ENCODE assay signal across 10 mouse cellular contexts in genomic region chr3:60611839-60612238, GRCm38 (mm10).
DNase-seq lines count a peak whose midpoint lies in the region; ATAC-seq lines count a peak whose summit lies in the region.
"Had no signal": no experiment of that assay in that cellular context is flagged by ENCODE, and none has a peak within 500 bp of the region (broad histone marks: within the 10 kb centered on the region; RNA-seq: fewer than 3 reads in every experiment).

No protein-coding gene starts in this region.

- no peak overlapping the region for H3K4me2 ChIP-seq in intestine, embryonic 14.5 days (ENCODE audit: low read length)
- H3K4me2 ChIP-seq in intestine, embryonic 16.5 days (ENCODE audit: low read depth, low read length), result no peak overlapping the region
- H3K4me2 ChIP-seq: limb, embryonic 13.5 days; stomach, embryonic 15.5 days had no signal

- no peak overlapping the region for H3K9ac ChIP-seq in intestine, embryonic 14.5 days (ENCODE audit: low read length)
- H3K9ac ChIP-seq in intestine, embryonic 16.5 days (ENCODE audit: low read depth, low read length), result no peak overlapping the region
- H3K9ac ChIP-seq: limb, embryonic 13.5 days; stomach, embryonic 15.5 days had no signal

- H3K27me3 ChIP-seq in intestine, embryonic 14.5 days (replicated peaks; ENCODE audit: control insufficient read depth, insufficient read depth, low read length), result no peaks in the 10 kb centered on the region
- no peaks in the 10 kb centered on the region for H3K27me3 ChIP-seq in intestine, embryonic 16.5 days (replicated peaks; ENCODE audit: control insufficient read depth, insufficient read depth, low read length)
- H3K27me3 ChIP-seq in hindbrain, embryonic 10.5 days (ENCODE audit: insufficient read depth, poor library complexity, severe bottlenecking), result no peaks in the 10 kb centered on the region
- H3K27me3 ChIP-seq: limb, embryonic 13.5 days; stomach, embryonic 15.5 days had no signal

- no peaks in the 10 kb centered on the region for H3K9me3 ChIP-seq in intestine, embryonic 14.5 days (ENCODE audit: control insufficient read depth, low read length)
- no peaks in the 10 kb centered on the region for H3K9me3 ChIP-seq in intestine, embryonic 16.5 days (ENCODE audit: control insufficient read depth, low read length)
- H3K9me3 ChIP-seq in hindbrain, embryonic 10.5 days, result no peaks in the 10 kb centered on the region
- H3K9me3 ChIP-seq: limb, embryonic 13.5 days; stomach, embryonic 15.5 days had no signal

- H3K4me3 ChIP-seq in intestine, embryonic 14.5 days (ENCODE audit: low read depth, low read length), result no peak overlapping the region
- H3K4me3 ChIP-seq in intestine, embryonic 16.5 days (ENCODE audit: low read length), result no peak overlapping the region
- H3K4me3 ChIP-seq in hindbrain, embryonic 10.5 days, result no peak overlapping the region
- H3K4me3 ChIP-seq: limb, embryonic 13.5 days; stomach, embryonic 15.5 days had no signal

- no peak overlapping the region for H3K27ac ChIP-seq in intestine, embryonic 14.5 days (ENCODE audit: low read depth)
- H3K27ac ChIP-seq in intestine, embryonic 16.5 days (ENCODE audit: low read length), result no peak overlapping the region
- no peak overlapping the region for H3K27ac ChIP-seq in hindbrain, embryonic 10.5 days
- H3K27ac ChIP-seq: limb, embryonic 13.5 days; stomach, embryonic 15.5 days had no signal

- 20% methylated on average over 2 of the region's 2 CpGs for WGBS in intestine, embryonic 14.5 days
- WGBS in intestine, embryonic 16.5 days, result 19% methylated on average over 2 of the region's 2 CpGs
- 28% methylated on average over 2 of the region's 2 CpGs for WGBS in hindbrain, embryonic 10.5 days

- DNase-seq in intestine, embryonic 14.5 days (ENCODE audit: low spot score), result peak; percentile 70
- DNase-seq in CD4-positive helper T cell, adult 2 months (ENCODE audit: low read depth, low spot score), result peak; percentile 75
- peak; percentile 86 for DNase-seq in NIH3T3 (ENCODE audit: low read depth)
- peak; percentile 86 for DNase-seq in embryo, embryonic 10.5 days (ENCODE audit: low spot score)
- peak; percentile 38 to 69 for DNase-seq in left cerebral cortex, adult 18-20 months (ENCODE audit: low spot score in 2 of 2)
- peak; percentile 43 for DNase-seq in retina, postnatal 7 days (ENCODE audit: low read depth, low spot score)
- no peak for DNase-seq in hindbrain, embryonic 10.5 days (ENCODE audit: low spot score)

- H3K36me3 ChIP-seq in intestine, embryonic 14.5 days (ENCODE audit: control insufficient read depth, insufficient read depth, low read length), result peaks cover 19% of the 10 kb centered on the region
- peaks cover 2% of the 10 kb centered on the region; the same call in 1 of the 2 replicates for H3K36me3 ChIP-seq in intestine, embryonic 16.5 days (ENCODE audit: control insufficient read depth, insufficient read depth, low read length)
- peaks cover 10% of the 10 kb centered on the region; the same call in 1 of the 2 replicates for H3K36me3 ChIP-seq in hindbrain, embryonic 10.5 days

- H3K4me1 ChIP-seq in intestine, embryonic 14.5 days (replicated peaks; ENCODE audit: control insufficient read depth, insufficient read depth, low read length), result no peaks in the 10 kb centered on the region
- H3K4me1 ChIP-seq in intestine, embryonic 16.5 days (ENCODE audit: control insufficient read depth, insufficient read depth, low read length), result no peaks in the 10 kb centered on the region; the same call in 1 of the 2 replicates
- no peaks in the 10 kb centered on the region for H3K4me1 ChIP-seq in hindbrain, embryonic 10.5 days (replicated peaks)
- H3K4me1 ChIP-seq: stomach, embryonic 15.5 days had no signal

- ATAC-seq in intestine, embryonic 14.5 days (replicated peaks; ENCODE audit: low FRiP score, low TSS enrichment, low read depth), result no peak
- no peak for ATAC-seq in intestine, embryonic 16.5 days
